Mouse (Mus musculus) hindbrain, embryonic 14.5 days (tissue): ENCODE results near the gene Htr5b. TPM values are rescaled to one million over a fixed set of nuclear protein-coding genes. Genes with fewer than 3 reads are reported as not detected.

ENCODE experiments used
- ATAC-seq: fragments of 200-750 bp; cut with Nextera tagmentation; 2 replicates; pipeline ENCODE4 v1.8.0; 2017; ENCODE audit warnings: moderate number of reproducible peaks, mild to moderate bottlenecking, moderate TSS enrichment, moderate library complexity; ENCODE audit not compliant: low FRiP score
- DNase-seq: peaks from one replicate; pipeline ENCODE4 v3.0.0-alpha.2; 2015; ENCODE audit warnings: low spot score
- H3K27ac ChIP-seq: fragments of 300-500 bp; sonication (generic); 2 replicates; pipeline ENCODE4 v1.5.1; 2014; ENCODE audit warnings: mild to moderate bottlenecking, moderate library complexity
- H3K27me3 ChIP-seq: fragments of 300-500 bp; sonication (generic); 2 replicates; pipeline ENCODE4 v1.6.1; 2014; ENCODE audit warnings: mild to moderate bottlenecking, low read length, mixed read lengths; ENCODE audit not compliant: control insufficient read depth, insufficient read depth
- H3K36me3 ChIP-seq: fragments of 300-500 bp; sonication (generic); replicated peaks from 2 replicates; pipeline ENCODE4 v1.6.1; 2014; ENCODE audit not compliant: control insufficient read depth, insufficient read depth
- H3K4me1 ChIP-seq: fragments of 300-500 bp; sonication (generic); replicated peaks from 2 replicates; pipeline ENCODE4 v1.6.1; 2014; ENCODE audit warnings: antibody characterized with exemption, low read length, mixed read lengths; ENCODE audit not compliant: control insufficient read depth, insufficient read depth
- H3K4me2 ChIP-seq: fragments of 300-500 bp; sonication (generic); replicated peaks from 2 replicates; pipeline ENCODE4 v1.6.1; 2014; ENCODE audit warnings: mild to moderate bottlenecking, moderate library complexity
- H3K4me3 ChIP-seq: fragments of 300-500 bp; sonication (generic); replicated peaks from 2 replicates; pipeline ENCODE4 v1.5.1; 2014; ENCODE audit warnings: mild to moderate bottlenecking, low read length
- H3K9ac ChIP-seq: fragments of 300-500 bp; sonication (generic); 2 replicates; pipeline ENCODE4 v1.6.1; 2014
- H3K9me3 ChIP-seq: fragments of 300-500 bp; sonication (generic); 2 replicates; pipeline ENCODE4 v1.6.1; 2016; ENCODE audit warnings: low read length; ENCODE audit not compliant: control insufficient read depth
- WGBS: fragments of 180-500 bp; shearing (Covaris S2); extraction: QIAGEN DNeasy Blood & Tissue Kit; methylation state at CpG from one replicate; pipeline ENCODE4 v1.1.7; 2014; 5-methylcytosine and 5-hydroxymethylcytosine counted together
- polyA plus RNA-seq: library from polyadenylated mRNA; unstranded; fragments of >200 nt; fragmentation: Nextera tagmentation; extraction: Ambion mirVana; gene quantifications from 2 replicates; pipeline ENCODE4 v1.2.1, GENCODE M21; 2014

Gene Htr5b
- polyA plus RNA-seq, 1 experiment from 2014 or later = 1.2 TPM

GRCm38 (mm10) chr1:121471503-121471902, 56.8 kb downstream of the Htr5b start:
- Histone ChIP-seq H3K27me3 (no peaks in the 10 kb centered on the region), H3K9me3 (no peaks in the 10 kb centered on the region), H3K27ac (no peak overlapping the region), H3K4me2 (no peak overlapping the region), H3K9ac (no peak overlapping the region), H3K4me3 (no peak overlapping the region), H3K4me1 (no peaks in the 10 kb centered on the region), H3K36me3 (peaks cover 23% of the 10 kb centered on the region)
- DNase-seq (no peak), ATAC-seq (no peak)
- 77% methylated on average over 5 of the region's 5 CpGs for WGBS

GRCm38 (mm10) chr1:121468271-121468670, 60.0 kb downstream of the Htr5b start:
- ATAC-seq = no peak
- WGBS = 79% methylated on average over 2 of the region's 2 CpGs
- H3K9ac ChIP-seq = no peak overlapping the region
- H3K4me2 ChIP-seq = no peak overlapping the region
- H3K27ac ChIP-seq = no peak overlapping the region
- no peaks in the 10 kb centered on the region for H3K27me3 ChIP-seq
- H3K4me3 ChIP-seq = no peak overlapping the region
- peaks cover 36% of the 10 kb centered on the region for H3K36me3 ChIP-seq
- H3K4me1 ChIP-seq = no peaks in the 10 kb centered on the region
- H3K9me3 ChIP-seq = no peaks in the 10 kb centered on the region
- DNase-seq = no peak

- Histone ChIP-seq H3K9ac (no peak overlapping the region), H3K27ac (no peak overlapping the region), H3K36me3 (peaks cover 52% of the 10 kb centered on the region), H3K4me3 (no peak overlapping the region), H3K4me1 (no peaks in the 10 kb centered on the region), H3K4me2 (no peak overlapping the region), H3K27me3 (no peaks in the 10 kb centered on the region), H3K9me3 (no peaks in the 10 kb centered on the region)
- WGBS = 88% methylated on average over 3 of the region's 3 CpGs
- ATAC-seq = no peak
- no peak for DNase-seq
Measured at GRCm38 (mm10) chr1:121466276-121466675, 62.0 kb downstream of the Htr5b start.

- Histone ChIP-seq H3K9me3 (no peaks in the 10 kb centered on the region), H3K4me1 (no peaks in the 10 kb centered on the region), H3K27ac (no peak overlapping the region), H3K4me3 (no peak overlapping the region), H3K4me2 (no peak overlapping the region), H3K9ac (no peak overlapping the region), H3K27me3 (no peaks in the 10 kb centered on the region), H3K36me3 (peaks cover 45% of the 10 kb centered on the region)
- whole genome bisulfite sequencing = 88% methylated on average over 7 of the region's 7 CpGs
- DNase-seq = no peak
- no peak for ATAC-seq
Measured at GRCm38 (mm10) chr1:121463806-121464205, 64.5 kb downstream of the Htr5b start.

GRCm38 (mm10) chr1:121462643-121463042, 65.6 kb downstream of the Htr5b start:
- Histone ChIP-seq H3K4me3 (no peak overlapping the region), H3K27ac (no peak overlapping the region), H3K9me3 (no peaks in the 10 kb centered on the region), H3K4me1 (no peaks in the 10 kb centered on the region), H3K36me3 (peaks cover 39% of the 10 kb centered on the region), H3K4me2 (no peak overlapping the region), H3K27me3 (no peaks in the 10 kb centered on the region), H3K9ac (no peak overlapping the region)
- ATAC-seq = no peak
- no peak for DNase-seq
- 100% methylated on average over 1 of the region's 1 CpGs for WGBS

- WGBS = 91% methylated on average over 7 of the region's 7 CpGs
- Histone ChIP-seq H3K4me2 (no peak overlapping the region), H3K36me3 (peaks cover 44% of the 10 kb centered on the region), H3K9ac (no peak overlapping the region), H3K4me1 (no peaks in the 10 kb centered on the region), H3K27me3 (no peaks in the 10 kb centered on the region), H3K9me3 (no peaks in the 10 kb centered on the region), H3K4me3 (no peak overlapping the region), H3K27ac (no peak overlapping the region)
- ATAC-seq (no peak), DNase-seq (no peak)
Measured at GRCm38 (mm10) chr1:121461895-121462294, 66.4 kb downstream of the Htr5b start.

- Histone ChIP-seq H3K27ac (no peak overlapping the region), H3K9ac (no peak overlapping the region), H3K36me3 (peaks cover 45% of the 10 kb centered on the region), H3K9me3 (no peaks in the 10 kb centered on the region), H3K4me3 (no peak overlapping the region), H3K27me3 (no peaks in the 10 kb centered on the region), H3K4me1 (no peaks in the 10 kb centered on the region), H3K4me2 (no peak overlapping the region)
- DNase-seq = no peak
- ATAC-seq = no peak
- WGBS = 65% methylated on average over 6 of the region's 6 CpGs
Measured at GRCm38 (mm10) chr1:121460077-121460476, 68.2 kb downstream of the Htr5b start.

Other genes starting within 250 kb of the Htr5b start
- gene Insig2, start 195.9 kb downstream of the Htr5b start, polyA plus RNA-seq = 25.9 and 29.9 TPM in 2 replicates
- 10.3 and 10.6 TPM in 2 replicates for gene Ccdc93, start 97.4 kb downstream of the Htr5b start, polyA plus RNA-seq
- gene Ddx18, start 39.5 kb upstream of the Htr5b start, polyA plus RNA-seq = 35.3 and 37.8 TPM in 2 replicates